Mouse (Mus musculus): ENCODE measurements around the gene Olfr776.
"Not testable (repeated sequence)": the region's sequence is repeated elsewhere in the genome, so short reads cannot be mapped to it uniquely, and the experiment has no call there.

Olfr776 gene

GRCm38 (mm10) chr10:129258827-129259226 lies at the start of gene Olfr776:
Gene Olfr776 (plus strand): TSS chr10:129259127.
- Histone ChIP-seq H3K9me3 (ENCODE audit: low read length) (no peaks in the 10 kb centered on the region), H3K36me3 (ENCODE audit: insufficient read depth, low read length) (no peaks in the 10 kb centered on the region), H3K4me3 (replicated peaks; ENCODE audit: low read length) (no peak within 1 kb of the TSS), H3K27me3 (ENCODE audit: insufficient read depth, low read length) (no peaks in the 10 kb centered on the region), H3K4me1 (replicated peaks; ENCODE audit: low read depth, low read length) (no peaks in the 10 kb centered on the region)
- TF ChIP-seq CTCF (conservative IDR thresholded peaks at IDR 0.05; ENCODE audit: low read length), result no peak
- no peak for TF ChIP-seq NANOG (IDR thresholded peaks at IDR 0.05; ENCODE audit: borderline replicate concordance, low read length)
- no peak for TF ChIP-seq POU5F1 (IDR thresholded peaks at IDR 0.05; ENCODE audit: borderline replicate concordance, low read length)

- peaks cover 10% of the 10 kb centered on the region; the same call in 1 of the 2 replicates for H3K9me3 ChIP-seq (ENCODE audit: low read length)
- no peaks in the 10 kb centered on the region for H3K27me3 ChIP-seq (ENCODE audit: insufficient read depth, low read length)
- H3K4me3 ChIP-seq (replicated peaks; ENCODE audit: low read length), result no peak overlapping the region
- no peaks in the 10 kb centered on the region for H3K4me1 ChIP-seq (replicated peaks; ENCODE audit: low read depth, low read length)
- no peak for TF ChIP-seq NANOG (IDR thresholded peaks at IDR 0.05; ENCODE audit: borderline replicate concordance, low read length)
- TF ChIP-seq POU5F1 (IDR thresholded peaks at IDR 0.05; ENCODE audit: borderline replicate concordance, low read length), result no peak
- TF ChIP-seq CTCF (conservative IDR thresholded peaks at IDR 0.05; ENCODE audit: low read length), result no peak
- H3K36me3 ChIP-seq (ENCODE audit: insufficient read depth, low read length), result no peaks in the 10 kb centered on the region
Measured at GRCm38 (mm10) chr10:129230737-129231136, 28.2 kb upstream of the Olfr776 start.

GRCm38 (mm10) chr10:129235904-129236303 lies 23.0 kb upstream of the Olfr776 start, which contains the start of gene Olfr774:
Gene Olfr774 (plus strand): TSS chr10:129236204.
- no peaks in the 10 kb centered on the region for H3K4me1 ChIP-seq (replicated peaks; ENCODE audit: low read depth, low read length)
- H3K9me3 ChIP-seq (ENCODE audit: low read length), result peaks cover 10% of the 10 kb centered on the region; the same call in 1 of the 2 replicates
- H3K4me3 ChIP-seq (replicated peaks; ENCODE audit: low read length), result no peak within 1 kb of the TSS
- H3K27me3 ChIP-seq (ENCODE audit: insufficient read depth, low read length), result no peaks in the 10 kb centered on the region
- no peaks in the 10 kb centered on the region for H3K36me3 ChIP-seq (ENCODE audit: insufficient read depth, low read length)
- TF ChIP-seq CTCF (conservative IDR thresholded peaks at IDR 0.05; ENCODE audit: low read length) (no peak), POU5F1 (IDR thresholded peaks at IDR 0.05; ENCODE audit: borderline replicate concordance, low read length) (no peak), NANOG (IDR thresholded peaks at IDR 0.05; ENCODE audit: borderline replicate concordance, low read length) (no peak)

- Histone ChIP-seq H3K9me3 (ENCODE audit: low read length) (no peaks in the 10 kb centered on the region), H3K27me3 (ENCODE audit: insufficient read depth, low read length) (no peaks in the 10 kb centered on the region), H3K36me3 (ENCODE audit: insufficient read depth, low read length) (no peaks in the 10 kb centered on the region), H3K4me3 (replicated peaks; ENCODE audit: low read length) (no peak within 1 kb of the TSS), H3K4me1 (replicated peaks; ENCODE audit: low read depth, low read length) (no peaks in the 10 kb centered on the region)
- TF ChIP-seq CTCF (conservative IDR thresholded peaks at IDR 0.05; ENCODE audit: low read length) (no peak), NANOG (IDR thresholded peaks at IDR 0.05; ENCODE audit: borderline replicate concordance, low read length) (no peak), POU5F1 (IDR thresholded peaks at IDR 0.05; ENCODE audit: borderline replicate concordance, low read length) (no peak)
Measured at GRCm38 (mm10) chr10:129248112-129248511, 10.8 kb upstream of the Olfr776 start, which contains the start of gene Olfr775. Gene Olfr775 (plus strand): TSS chr10:129248412.

- Histone ChIP-seq H3K36me3 (ENCODE audit: insufficient read depth, low read length) (no peaks in the 10 kb centered on the region), H3K4me3 (replicated peaks; ENCODE audit: low read length) (no peak within 1 kb of the TSS), H3K9me3 (ENCODE audit: low read length) (no peaks in the 10 kb centered on the region), H3K4me1 (replicated peaks; ENCODE audit: low read depth, low read length) (no peaks in the 10 kb centered on the region), H3K27me3 (ENCODE audit: insufficient read depth, low read length) (no peaks in the 10 kb centered on the region)
- TF ChIP-seq CTCF (conservative IDR thresholded peaks at IDR 0.05; ENCODE audit: low read length), result no peak
- TF ChIP-seq POU5F1 (IDR thresholded peaks at IDR 0.05; ENCODE audit: borderline replicate concordance, low read length), result no peak
- TF ChIP-seq NANOG (IDR thresholded peaks at IDR 0.05; ENCODE audit: borderline replicate concordance, low read length), result no peak
Measured at GRCm38 (mm10) chr10:129271081-129271535, 12.2 kb downstream of the Olfr776 start, which contains the start of gene Olfr777. Gene Olfr777 (minus strand): TSS chr10:129271485.

GRCm38 (mm10) chr10:129312973-129313372 lies 54.0 kb downstream of the Olfr776 start:
- H3K4me3 ChIP-seq (replicated peaks; ENCODE audit: low read length); H3K27me3 ChIP-seq (ENCODE audit: insufficient read depth, low read length); H3K9me3 ChIP-seq (ENCODE audit: low read length); H3K4me1 ChIP-seq (replicated peaks; ENCODE audit: low read depth, low read length); H3K36me3 ChIP-seq (ENCODE audit: insufficient read depth, low read length): not testable (repeated sequence)

- H3K4me3 ChIP-seq (replicated peaks; ENCODE audit: low read length); H3K36me3 ChIP-seq (ENCODE audit: insufficient read depth, low read length); H3K4me1 ChIP-seq (replicated peaks; ENCODE audit: low read depth, low read length); H3K9me3 ChIP-seq (ENCODE audit: low read length); H3K27me3 ChIP-seq (ENCODE audit: insufficient read depth, low read length): not testable (repeated sequence)
Measured at GRCm38 (mm10) chr10:129313521-129313920, 54.6 kb downstream of the Olfr776 start.
